Mouse (Mus musculus): Measurements from ENCODE around the gene Htr1a. TPM values are rescaled to one million over a fixed set of nuclear protein-coding genes. Genes with fewer than 3 reads are reported as not detected.

Htr1a gene
- polyA plus RNA-seq, 1 experiment from 2014 or later, result 0.20 TPM

Other genes with a start within 250 kb of the Htr1a start
- gene Rnf180, start 148.8 kb upstream of the Htr1a start, polyA plus RNA-seq (2015; fragmentation: Nextera tagmentation; extraction: Ambion mirVana), result 10.1 and 10.3 TPM in 2 replicates

Data from limb, embryonic 13.5 days (tissue).